Mouse (Mus musculus) gastrocnemius, postnatal 4 days (tissue): ENCODE measurements around the gene 4930467E23Rik. TPM values are rescaled to one million over a fixed set of nuclear protein-coding genes. Genes with fewer than 3 reads are reported as not detected.
"Not testable (repeated sequence)": the region's sequence is repeated elsewhere in the genome, so short reads cannot be mapped to it uniquely, and the experiment has no call there.

Source experiments
- DNase-seq, 2 experiments: peaks; one replicate each; pipeline ENCODE4 v3.0.0; 2021 to 2022; ENCODE audit warnings: low spot score in 2 of 2, mixed read lengths in 2 of 2
- total RNA-seq, 2 experiments: library from RNA; stranded (reverse); gene quantifications; 2 replicates each; pipeline ENCODE4 v1.2.3; 2021

Gene 4930467E23Rik
- total RNA-seq, 2 experiments from 2014 or later = 0.26 to 0.47 TPM

DNA sequence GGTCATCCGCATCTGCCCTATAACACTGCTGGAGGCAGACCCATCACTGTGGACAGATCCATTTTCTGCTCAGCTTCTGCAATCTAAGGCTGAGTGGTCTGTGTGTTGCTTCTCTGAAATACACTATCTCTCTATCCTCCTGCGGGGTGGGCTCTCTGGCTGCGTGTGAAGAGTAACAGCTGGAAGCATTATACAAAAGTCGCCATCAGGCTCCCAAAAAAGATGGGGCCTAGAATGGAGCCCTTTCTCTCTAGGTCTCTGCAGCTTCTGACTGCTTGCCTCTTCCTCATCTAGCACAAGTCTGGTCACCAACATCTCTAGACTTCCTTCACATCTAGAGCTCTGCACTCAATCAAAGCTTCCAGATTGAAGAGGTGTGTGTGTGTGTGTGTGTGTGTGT, 50.8 kb downstream of the 4930467E23Rik start:
- peak; percentile 17 to 20 for DNase-seq

DNA sequence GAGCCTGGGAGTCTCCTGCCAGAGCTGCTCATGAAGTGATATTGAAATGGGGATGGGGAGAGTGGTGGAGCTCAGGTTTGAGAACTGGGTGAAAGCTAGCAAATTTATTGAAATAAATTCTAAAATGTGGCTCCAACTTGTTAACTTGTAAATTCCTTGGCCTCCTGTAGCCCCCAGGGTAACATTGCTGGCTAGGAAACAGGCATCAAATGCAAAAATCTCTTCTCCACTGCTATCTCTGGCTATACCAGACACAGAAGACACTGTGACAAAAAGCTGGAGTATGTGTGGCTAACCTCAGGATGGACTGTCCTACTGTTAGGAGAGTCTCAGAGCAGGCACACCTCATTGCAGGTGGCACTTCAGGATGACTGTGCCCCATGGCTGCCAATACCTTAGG, 51.3 kb downstream of the 4930467E23Rik start:
- not testable (repeated sequence) for DNase-seq

- DNase-seq = peak; percentile 36
Measured at GRCm38 (mm10) chr8:19781328-19782114, 52.1 kb downstream of the 4930467E23Rik start.

DNA sequence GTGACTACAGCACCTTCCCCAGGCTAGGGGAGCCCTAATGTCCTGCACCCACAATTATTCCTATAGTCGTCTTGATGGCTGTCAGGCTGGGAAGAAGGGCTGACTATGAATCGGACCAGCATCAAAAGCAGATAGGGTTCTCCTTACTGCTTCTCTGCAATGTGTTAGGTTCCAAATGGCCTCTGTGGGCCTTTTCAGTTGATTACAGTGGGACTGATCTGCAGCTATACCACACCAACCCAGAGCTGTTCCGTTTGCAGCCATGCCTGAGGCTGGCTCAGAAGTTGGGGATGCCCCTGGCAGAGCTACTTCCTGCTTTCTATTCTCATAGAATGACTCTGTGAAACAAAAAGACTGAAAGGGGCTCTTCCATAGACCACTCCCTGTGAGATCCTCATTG, 53.4 kb downstream of the 4930467E23Rik start:
- DNase-seq = peak; percentile 18 to 30

DNA sequence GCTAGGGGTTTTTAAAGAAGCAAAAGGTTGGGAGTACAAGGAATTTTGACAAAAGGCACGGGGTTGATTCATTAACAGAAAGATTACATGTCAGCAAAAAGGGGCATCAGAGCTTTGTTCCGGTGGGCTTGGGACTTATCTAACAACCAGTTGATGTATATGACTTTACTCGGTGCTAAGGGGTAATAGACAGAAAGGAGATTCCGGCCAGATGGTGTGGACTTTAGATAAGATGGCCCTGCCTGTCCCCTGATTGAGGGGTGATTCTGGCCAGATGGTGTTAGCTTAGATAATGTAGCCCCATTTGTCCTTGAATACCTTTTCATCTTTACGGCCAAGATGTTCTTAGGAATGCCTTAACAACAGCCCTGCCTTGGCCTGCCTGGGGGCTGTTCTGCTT, 54.5 kb downstream of the 4930467E23Rik start:
- not testable (repeated sequence) for DNase-seq

DNA sequence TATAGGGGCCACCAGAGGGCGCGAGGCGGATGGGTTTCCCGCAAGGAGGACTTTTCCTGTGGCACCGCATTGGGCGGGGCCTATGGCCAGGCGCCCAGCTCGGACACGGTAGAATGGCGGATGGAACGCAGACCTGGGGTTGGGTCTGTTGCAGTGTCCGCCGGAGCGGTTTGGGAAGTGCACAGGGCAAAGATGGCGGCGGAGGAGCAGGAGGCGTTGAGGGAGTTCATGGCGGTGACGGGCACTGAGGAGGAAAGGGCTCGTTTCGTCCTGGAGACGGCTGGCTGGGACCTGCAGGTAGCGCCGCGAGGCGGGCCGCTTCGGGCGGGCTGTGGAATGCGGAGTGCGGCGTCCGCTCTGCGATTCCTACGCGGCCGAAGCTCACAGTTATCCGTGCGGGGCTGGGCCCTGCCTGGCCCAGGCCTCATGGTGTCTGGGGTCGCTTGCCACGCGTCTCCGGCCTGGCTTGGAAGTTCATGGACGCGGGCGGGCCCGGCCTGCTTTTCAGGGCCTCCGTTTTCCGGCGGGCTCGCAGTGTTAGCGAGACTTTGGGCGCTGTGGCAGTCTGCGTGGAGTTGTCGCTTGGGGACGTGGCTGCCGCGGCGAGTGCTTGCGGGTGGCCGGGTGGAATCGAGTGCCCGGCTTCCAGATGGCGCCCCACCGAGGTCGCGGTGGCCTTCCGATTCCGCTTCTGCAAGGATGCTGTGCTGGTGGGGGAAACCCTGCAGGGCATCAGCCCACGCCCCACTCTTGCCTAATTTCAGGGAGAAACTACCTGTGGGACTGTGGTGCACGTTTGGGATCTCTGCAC, 55.4 kb downstream of the 4930467E23Rik start:
- DNase-seq = peak; percentile 98 to 99

DNA sequence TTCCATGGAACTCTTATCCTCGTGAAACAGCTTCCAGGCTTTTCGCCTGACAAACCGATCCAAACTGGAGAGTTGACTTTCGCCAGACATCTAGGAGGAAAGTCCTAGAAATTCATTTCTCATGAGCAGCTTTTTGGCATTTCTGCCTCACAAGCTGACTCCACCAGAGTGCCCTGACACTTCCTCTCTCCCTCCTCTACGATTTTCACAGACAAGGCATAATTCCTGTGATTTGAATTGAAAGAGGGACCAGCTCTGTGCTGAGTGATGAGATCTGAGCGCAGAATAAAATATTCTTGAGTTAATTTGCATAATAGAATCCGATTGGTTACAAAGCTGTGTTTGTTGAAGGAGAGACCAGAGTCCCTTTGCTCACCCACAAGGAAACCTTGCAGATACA, 63.3 kb downstream of the 4930467E23Rik start:
- not testable (repeated sequence) for DNase-seq

Other genes starting within 250 kb of the 4930467E23Rik start
- gene Defb7, start 234.5 kb upstream of the 4930467E23Rik start, total RNA-seq = not detected
- not detected for gene Gm31371, start 173.8 kb downstream of the 4930467E23Rik start, total RNA-seq